Mouse (Mus musculus): ENCODE data around the gene Rab37.

- no peak for TF ChIP-seq CTCF (IDR thresholded peaks at IDR 0.05)
- no peak for TF ChIP-seq EP300 (IDR thresholded peaks at IDR 0.05; ENCODE audit: insufficient read depth, low read depth, low read length)
- TF ChIP-seq POLR2A (IDR thresholded peaks at IDR 0.05; ENCODE audit: insufficient read depth, low read depth, low read length) = no peak
Measured at GRCm38 (mm10) chr11:115177559-115178195, 86.4 kb downstream of the Rab37 start.

Measured in heart, adult 2 months (tissue).